Comparison of ENCODE assay signal across 11 mouse cellular contexts in the genomic region with DNA sequence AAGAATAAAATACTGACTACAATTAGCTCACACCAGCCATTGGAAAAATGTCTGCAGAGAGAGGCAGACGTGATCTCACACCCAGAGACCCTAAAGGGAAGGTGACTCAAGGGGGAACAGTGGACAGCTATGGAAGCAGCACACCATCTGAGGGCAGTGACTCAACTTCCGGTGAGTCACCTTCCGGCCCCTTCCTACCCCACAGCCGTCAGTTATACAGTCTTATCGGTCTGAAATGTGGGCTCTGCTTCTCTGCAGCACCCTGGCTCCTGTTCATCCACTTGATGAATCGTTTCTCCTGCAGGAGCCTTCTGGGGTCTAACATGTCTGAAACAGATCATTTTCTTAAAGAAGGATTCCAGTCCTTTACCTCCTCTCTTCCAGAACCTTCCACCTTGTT.
DNase-seq lines count a peak whose midpoint lies in the region; ATAC-seq and TF ChIP-seq lines count a peak whose summit lies in the region.
"Had no signal": no experiment of that assay in that cellular context is flagged by ENCODE, and none has a peak within 500 bp of the region (broad histone marks: within the 10 kb centered on the region; RNA-seq: fewer than 3 reads in every experiment).

No protein-coding gene starts in this region.

- no peak for TF ChIP-seq CTCF in stomach, postnatal 0 days (IDR thresholded peaks at IDR 0.05; ENCODE audit: low read depth)

- 83% methylated on average over 6 of the region's 6 CpGs for WGBS in midbrain, embryonic 11.5 days
- 89% methylated on average over 6 of the region's 6 CpGs for WGBS in midbrain, embryonic 14.5 days
- 52% methylated on average over 6 of the region's 6 CpGs for WGBS in stomach, postnatal 0 days
- WGBS in hindbrain, embryonic 12.5 days = 69% methylated on average over 6 of the region's 6 CpGs

- intact Hi-C loops in heart, postnatal 36 days (cut with DNase I) = loop anchor here (5.0 kb wide), 1 partner anchor 52 kb away; no protein-coding TSS in a partner anchor

- no peaks in the 10 kb centered on the region for H3K9me3 ChIP-seq in midbrain, embryonic 11.5 days (ENCODE audit: control insufficient read depth, low read length)
- no peaks in the 10 kb centered on the region for H3K9me3 ChIP-seq in midbrain, embryonic 14.5 days (ENCODE audit: control insufficient read depth, low read length)
- H3K9me3 ChIP-seq in stomach, postnatal 0 days (ENCODE audit: control insufficient read depth, low read length) = no peaks in the 10 kb centered on the region
- H3K9me3 ChIP-seq in hindbrain, embryonic 12.5 days (replicated peaks) = no peaks in the 10 kb centered on the region
- H3K9me3 ChIP-seq: embryonic facial prominence, embryonic 15.5 days; liver, embryonic 15.5 days had no signal

- peaks cover 6% of the 10 kb centered on the region; the same call in 1 of the 2 replicates for H3K4me1 ChIP-seq in midbrain, embryonic 11.5 days (ENCODE audit: control insufficient read depth, insufficient read depth, low read length)
- peaks cover 8% of the 10 kb centered on the region; the same call in 1 of the 2 replicates for H3K4me1 ChIP-seq in midbrain, embryonic 14.5 days (ENCODE audit: control insufficient read depth, insufficient read depth, low read length)
- H3K4me1 ChIP-seq in stomach, postnatal 0 days (replicated peaks; ENCODE audit: control insufficient read depth, insufficient read depth) = no peaks in the 10 kb centered on the region
- peaks cover 7% of the 10 kb centered on the region; the same call in 1 of the 2 replicates for H3K4me1 ChIP-seq in hindbrain, embryonic 12.5 days
- H3K4me1 ChIP-seq: embryonic facial prominence, embryonic 15.5 days; liver, embryonic 15.5 days had no signal

- no peak overlapping the region for H3K9ac ChIP-seq in midbrain, embryonic 11.5 days (ENCODE audit: low read length)
- no peak overlapping the region for H3K9ac ChIP-seq in midbrain, embryonic 14.5 days (replicated peaks; ENCODE audit: low read length)
- no peak overlapping the region for H3K9ac ChIP-seq in stomach, postnatal 0 days (ENCODE audit: low read length)
- H3K9ac ChIP-seq in hindbrain, embryonic 12.5 days = no peak overlapping the region
- H3K9ac ChIP-seq: embryonic facial prominence, embryonic 15.5 days; liver, embryonic 15.5 days had no signal

- no peak for TF ChIP-seq EP300 in stomach, postnatal 0 days (optimal IDR thresholded peaks at IDR 0.05)

- H3K27ac ChIP-seq in midbrain, embryonic 11.5 days (ENCODE audit: low read depth, low read length) = no peak overlapping the region
- H3K27ac ChIP-seq in midbrain, embryonic 14.5 days (replicated peaks; ENCODE audit: low read depth, low read length) = no peak overlapping the region
- H3K27ac ChIP-seq in stomach, postnatal 0 days (replicated peaks) = no peak overlapping the region
- H3K27ac ChIP-seq in hindbrain, embryonic 12.5 days = no peak overlapping the region
- H3K27ac ChIP-seq: embryonic facial prominence, embryonic 15.5 days; liver, embryonic 15.5 days had no signal

- H3K4me2 ChIP-seq in midbrain, embryonic 11.5 days = no peak overlapping the region
- no peak overlapping the region for H3K4me2 ChIP-seq in midbrain, embryonic 14.5 days (ENCODE audit: low read length)
- H3K4me2 ChIP-seq in stomach, postnatal 0 days (replicated peaks; ENCODE audit: low read depth) = no peak overlapping the region
- no peak overlapping the region for H3K4me2 ChIP-seq in hindbrain, embryonic 12.5 days (replicated peaks)
- H3K4me2 ChIP-seq: embryonic facial prominence, embryonic 15.5 days; liver, embryonic 15.5 days had no signal

- H3K4me3 ChIP-seq in midbrain, embryonic 11.5 days (ENCODE audit: low read depth, low read length) = no peak overlapping the region
- no peak overlapping the region for H3K4me3 ChIP-seq in midbrain, embryonic 14.5 days (replicated peaks; ENCODE audit: low read depth, low read length)
- H3K4me3 ChIP-seq in stomach, postnatal 0 days (ENCODE audit: low read depth, low read length) = no peak overlapping the region
- H3K4me3 ChIP-seq in hindbrain, embryonic 12.5 days = no peak overlapping the region
- H3K4me3 ChIP-seq: embryonic facial prominence, embryonic 15.5 days; liver, embryonic 15.5 days had no signal

- no peak for ATAC-seq in midbrain, embryonic 11.5 days (ENCODE audit: low FRiP score)
- no peak for ATAC-seq in midbrain, embryonic 14.5 days (ENCODE audit: low FRiP score, low TSS enrichment)
- ATAC-seq in stomach, postnatal 0 days (ENCODE audit: low FRiP score, low TSS enrichment) = peak; percentile 77
- no peak for ATAC-seq in hindbrain, embryonic 12.5 days (ENCODE audit: low FRiP score)

- no peaks in the 10 kb centered on the region for H3K27me3 ChIP-seq in midbrain, embryonic 11.5 days (ENCODE audit: control insufficient read depth, insufficient read depth, low read length)
- no peaks in the 10 kb centered on the region for H3K27me3 ChIP-seq in midbrain, embryonic 14.5 days (ENCODE audit: control insufficient read depth, insufficient read depth, low read length)
- H3K27me3 ChIP-seq in stomach, postnatal 0 days (ENCODE audit: control insufficient read depth, insufficient read depth, low read length) = no peaks in the 10 kb centered on the region
- H3K27me3 ChIP-seq in hindbrain, embryonic 12.5 days = no peaks in the 10 kb centered on the region
- H3K27me3 ChIP-seq: embryonic facial prominence, embryonic 15.5 days; liver, embryonic 15.5 days had no signal

- DNase-seq in midbrain, embryonic 11.5 days (ENCODE audit: low spot score, missing footprints) = peak; percentile 81
- DNase-seq in midbrain, embryonic 14.5 days = no peak
- DNase-seq in c-Kit-positive CD71-negative TER-119-negative erythroid progenitor cells, embryonic 14.5 days (ENCODE audit: low read depth) = peak; percentile 75
- DNase-seq in heart, postnatal 36 days = peak; percentile 32 to 37
- no peak for DNase-seq in stomach, postnatal 0 days (ENCODE audit: low spot score)
- DNase-seq in kidney, postnatal 10 days = no peak
- DNase-seq in kidney, adult 18-20 months = no peak
- DNase-seq: kidney, adult 2 months had no signal

- H3K36me3 ChIP-seq in midbrain, embryonic 11.5 days (ENCODE audit: control insufficient read depth, insufficient read depth, low read length) = no peaks in the 10 kb centered on the region
- no peaks in the 10 kb centered on the region for H3K36me3 ChIP-seq in midbrain, embryonic 14.5 days (ENCODE audit: control insufficient read depth, insufficient read depth, low read length)
- H3K36me3 ChIP-seq in stomach, postnatal 0 days (ENCODE audit: control insufficient read depth, insufficient read depth, low read length) = no peaks in the 10 kb centered on the region
- H3K36me3 ChIP-seq in hindbrain, embryonic 12.5 days = no peaks in the 10 kb centered on the region
- H3K36me3 ChIP-seq: embryonic facial prominence, embryonic 15.5 days; liver, embryonic 15.5 days had no signal

Comparison
In these comparisons a context has a peak if more than half of its experiments do, and no peak if none do; other contexts are left out.
1. DNase-seq: peak in midbrain, embryonic 11.5 days (single experiment), c-Kit-positive CD71-negative TER-119-negative erythroid progenitor cells, embryonic 14.5 days (single experiment) and heart, postnatal 36 days (2 of 2); none in midbrain, embryonic 14.5 days (single experiment), stomach, postnatal 0 days (single experiment), kidney, postnatal 10 days (single experiment) and kidney, adult 18-20 months (single experiment).